Mouse (Mus musculus): ENCODE data around the gene Ppox. TPM values are rescaled to one million over a fixed set of nuclear protein-coding genes. Genes with fewer than 3 reads are reported as not detected.
A peak's percentile ranks its signal among the peaks of the same experiment; 100 is the strongest.

The Ppox gene
- polyA plus RNA-seq, 1 experiment from 2014 or later: 8.6 TPM

DNA sequence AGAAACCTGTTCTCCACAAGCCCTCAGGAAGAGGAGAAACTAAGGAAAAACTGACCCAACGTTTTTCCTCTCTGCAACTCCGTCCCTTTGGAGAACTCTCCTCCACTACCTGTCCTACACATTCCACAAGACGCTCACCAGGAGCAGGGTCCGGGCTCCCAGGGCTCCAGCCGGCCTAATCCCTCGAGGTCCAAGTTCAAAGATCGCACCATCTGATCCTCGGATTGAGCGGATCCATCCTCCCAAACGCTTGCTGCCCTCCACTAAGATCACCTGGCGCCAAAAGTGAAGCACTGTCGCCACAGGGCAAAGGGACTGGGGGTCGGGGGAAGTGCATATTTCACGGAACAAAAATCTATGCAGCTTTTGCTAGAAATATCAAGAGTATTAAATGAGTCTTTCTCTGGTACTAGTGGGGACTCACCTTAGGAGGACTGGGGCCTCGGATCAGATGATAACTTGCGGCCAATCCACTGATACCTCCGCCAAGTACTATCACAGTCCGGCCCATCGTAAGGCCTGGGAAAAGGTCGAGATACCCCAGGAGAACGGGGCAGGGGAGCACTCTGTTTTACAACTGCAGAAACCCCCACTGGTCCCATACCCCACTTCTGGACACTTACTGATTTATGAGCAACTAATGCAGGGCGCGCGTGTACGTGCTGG, 603 bp downstream of the Ppox start:
- H3K36me3 ChIP-seq (ENCODE audit: inconsistent target): peaks cover 30% of the 10 kb centered on the region
- H3K79me2 ChIP-seq (ENCODE audit: inconsistent target): peaks cover 15% of the 10 kb centered on the region; the same call in 1 of the 2 replicates
- H3K4me3 ChIP-seq (ENCODE audit: inconsistent target): peak overlapping the region; percentile 69
- H3K27ac ChIP-seq: peak overlapping the region; percentile 81
- 8% methylated on average over 25 of the region's 25 CpGs for WGBS (ENCODE audit: missing documents)

DNA sequence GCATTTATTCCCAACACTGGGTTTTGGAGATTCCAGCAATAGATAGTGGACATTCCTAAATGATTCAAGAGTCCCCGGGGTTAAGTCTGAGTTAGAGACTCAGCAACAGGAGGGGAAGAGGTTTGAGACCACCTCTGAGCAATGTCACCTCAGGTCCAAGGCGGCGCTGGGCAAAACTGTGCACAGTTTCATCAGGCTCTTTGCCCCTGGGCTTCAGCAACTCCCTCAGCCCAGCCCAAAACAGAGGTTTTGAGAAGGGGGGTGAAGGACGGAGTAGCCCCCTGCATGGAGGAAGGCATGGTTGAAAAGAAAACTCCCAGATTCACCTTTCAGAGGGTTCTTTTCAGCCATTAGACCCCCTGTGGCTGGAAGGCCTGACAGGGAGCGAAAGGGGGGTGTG, 1.3 kb downstream of the Ppox start:
- WGBS (ENCODE audit: missing documents): 84% methylated on average over 5 of the region's 5 CpGs

DNA sequence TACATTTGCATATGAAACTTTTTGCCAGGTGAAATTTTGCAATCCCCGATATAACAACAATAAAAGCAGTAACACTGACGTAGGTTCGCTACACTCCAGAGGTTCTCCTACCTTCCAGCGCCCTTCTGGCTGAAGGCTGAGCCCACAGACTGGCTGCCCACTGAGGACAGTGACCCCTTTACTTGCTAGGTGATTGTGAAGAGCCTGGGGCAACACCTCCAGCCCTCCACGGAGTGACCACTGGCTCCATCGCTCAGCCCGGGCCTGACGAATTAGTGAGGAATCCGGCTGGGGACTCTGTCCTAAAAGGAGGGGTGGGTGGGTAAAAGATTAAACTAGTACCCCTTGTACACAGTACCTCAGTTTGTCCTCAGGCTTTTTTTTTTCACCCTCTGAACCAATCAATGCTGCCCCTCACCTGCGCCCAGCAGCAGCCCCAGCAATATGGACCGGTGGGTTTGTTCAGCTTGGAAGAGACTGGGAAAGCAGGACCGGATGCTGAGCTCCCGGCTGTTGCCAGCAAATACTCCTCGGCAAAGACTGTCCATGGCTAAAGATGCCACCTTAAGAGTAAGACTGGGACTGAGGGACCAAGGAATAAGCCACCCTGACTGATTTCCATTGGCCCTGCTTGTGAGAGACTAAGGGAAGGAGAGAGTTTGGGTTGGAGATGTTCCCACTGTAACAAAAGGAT, 1.8 kb downstream of the Ppox start:
- Histone ChIP-seq H3K4me3 (ENCODE audit: inconsistent target) (no peak overlapping the region), H3K27ac (no peak overlapping the region), H3K36me3 (ENCODE audit: inconsistent target) (peaks cover 43% of the 10 kb centered on the region), H3K79me2 (ENCODE audit: inconsistent target) (peaks cover 15% of the 10 kb centered on the region; the same call in 1 of the 2 replicates)
- 99% methylated on average over 14 of the region's 14 CpGs for WGBS (ENCODE audit: missing documents)

More for the DNA sequence above, 1.3 kb downstream of the Ppox start:
- Histone ChIP-seq H3K4me3 (ENCODE audit: inconsistent target) (peak overlapping the region; percentile 69; the same call in 1 of the 2 replicates), H3K27ac (no peak overlapping the region), H3K36me3 (ENCODE audit: inconsistent target) (peaks cover 37% of the 10 kb centered on the region), H3K79me2 (ENCODE audit: inconsistent target) (peaks cover 15% of the 10 kb centered on the region; the same call in 1 of the 2 replicates)

DNA sequence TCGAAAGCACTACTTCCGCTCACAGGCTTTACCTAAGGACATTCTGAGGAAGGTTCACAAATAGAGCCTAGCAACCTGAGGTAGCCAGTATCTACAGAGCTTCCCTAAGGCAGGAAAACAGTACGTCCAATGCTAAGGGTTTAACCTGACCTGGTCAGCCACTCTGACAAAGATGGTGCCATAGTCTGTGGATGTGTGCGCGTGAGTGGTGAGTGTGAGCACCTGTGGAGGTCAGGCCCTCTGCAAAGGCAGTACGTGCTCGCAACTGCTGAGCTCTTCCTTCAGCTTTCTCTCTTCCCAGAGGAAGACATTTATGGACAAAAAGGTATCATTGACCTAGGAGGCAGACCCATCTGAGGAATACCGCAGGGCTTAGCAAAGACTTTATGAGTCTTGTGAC, 2.5 kb downstream of the Ppox start:
- Histone ChIP-seq H3K36me3 (ENCODE audit: inconsistent target) (peaks cover 50% of the 10 kb centered on the region), H3K27ac (no peak overlapping the region), H3K4me3 (ENCODE audit: inconsistent target) (no peak overlapping the region), H3K79me2 (ENCODE audit: inconsistent target) (peaks cover 15% of the 10 kb centered on the region; the same call in 1 of the 2 replicates)
- 96% methylated on average over 8 of the region's 8 CpGs for WGBS (ENCODE audit: missing documents)

- Histone ChIP-seq H3K36me3 (ENCODE audit: inconsistent target) (peaks cover 50% of the 10 kb centered on the region), H3K4me3 (ENCODE audit: inconsistent target) (no peak overlapping the region), H3K27ac (no peak overlapping the region), H3K79me2 (ENCODE audit: inconsistent target) (peaks cover 20% of the 10 kb centered on the region; the same call in 1 of the 2 replicates)
- 95% methylated on average over 10 of the region's 10 CpGs for WGBS (ENCODE audit: missing documents)
Measured at GRCm38 (mm10) chr1:171277736-171278135, 3.2 kb downstream of the Ppox start.

DNA sequence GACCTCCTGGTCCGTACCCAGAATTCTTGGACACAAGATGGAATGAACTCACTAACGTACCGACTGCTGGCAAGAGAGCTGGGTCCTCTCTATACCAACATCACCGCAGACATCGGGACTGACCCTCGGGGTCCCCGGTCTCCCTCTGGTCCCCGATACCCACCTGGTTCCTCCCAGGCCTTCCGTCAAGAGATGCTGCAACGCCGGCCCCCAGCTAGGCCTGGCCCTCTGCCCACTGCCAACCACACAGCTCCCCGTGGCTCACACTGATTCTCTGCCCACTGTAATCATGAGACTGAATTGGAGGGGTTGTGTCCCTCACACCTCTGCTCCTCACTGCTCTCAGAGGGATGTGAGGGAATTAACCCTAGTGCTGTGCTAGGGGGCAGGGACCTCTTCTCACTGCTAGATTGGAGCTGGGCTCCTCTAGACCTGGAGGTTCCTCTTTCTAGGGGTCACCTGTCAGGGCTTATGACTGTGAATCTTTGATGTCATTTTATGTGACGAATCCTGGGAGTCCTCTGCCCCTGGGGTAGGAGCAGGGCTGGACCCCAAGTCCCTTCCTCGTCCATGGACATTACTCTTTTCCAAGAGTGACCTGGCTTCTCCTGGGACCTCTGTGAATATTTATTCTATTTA, 4.8 kb downstream of the Ppox start:
- H3K79me2 ChIP-seq (ENCODE audit: inconsistent target): peaks cover 19% of the 10 kb centered on the region; the same call in 1 of the 2 replicates
- H3K27ac ChIP-seq: no peak overlapping the region
- no peak overlapping the region for H3K4me3 ChIP-seq (ENCODE audit: inconsistent target)
- WGBS (ENCODE audit: missing documents): 92% methylated on average over 14 of the region's 14 CpGs
- H3K36me3 ChIP-seq (ENCODE audit: inconsistent target): peaks cover 50% of the 10 kb centered on the region

GRCm38 (mm10) chr1:171275144-171275734, 5.7 kb downstream of the Ppox start:
- Histone ChIP-seq H3K27ac (no peak overlapping the region), H3K4me3 (ENCODE audit: inconsistent target) (no peak overlapping the region), H3K36me3 (ENCODE audit: inconsistent target) (peaks cover 50% of the 10 kb centered on the region), H3K79me2 (ENCODE audit: inconsistent target) (peaks cover 25% of the 10 kb centered on the region)
- WGBS (ENCODE audit: missing documents): 94% methylated on average over 11 of the region's 11 CpGs

DNA sequence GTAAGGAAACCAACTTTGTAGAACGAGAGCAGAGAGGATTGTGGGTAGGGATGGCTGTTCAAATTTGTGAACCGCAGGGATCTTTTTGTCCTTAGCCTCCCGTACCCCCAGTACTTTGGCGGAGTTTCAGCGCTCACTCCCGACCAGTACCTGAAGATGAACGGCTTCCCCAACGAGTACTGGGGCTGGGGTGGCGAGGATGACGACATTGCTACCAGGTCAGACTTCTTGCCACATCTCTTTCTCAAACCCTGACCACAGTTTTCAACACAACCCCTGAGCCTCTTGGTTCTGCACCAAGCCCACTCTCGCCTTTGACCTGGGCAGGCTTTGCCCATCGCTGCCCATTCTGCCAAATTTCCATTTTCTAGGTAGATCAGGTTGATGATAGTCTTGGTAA, 6.8 kb downstream of the Ppox start:
- Histone ChIP-seq H3K36me3 (ENCODE audit: inconsistent target) (peaks cover 48% of the 10 kb centered on the region), H3K79me2 (ENCODE audit: inconsistent target) (peaks cover 20% of the 10 kb centered on the region), H3K27ac (no peak overlapping the region), H3K4me3 (ENCODE audit: inconsistent target) (no peak overlapping the region)
- WGBS (ENCODE audit: missing documents): 72% methylated on average over 12 of the region's 12 CpGs

DNA sequence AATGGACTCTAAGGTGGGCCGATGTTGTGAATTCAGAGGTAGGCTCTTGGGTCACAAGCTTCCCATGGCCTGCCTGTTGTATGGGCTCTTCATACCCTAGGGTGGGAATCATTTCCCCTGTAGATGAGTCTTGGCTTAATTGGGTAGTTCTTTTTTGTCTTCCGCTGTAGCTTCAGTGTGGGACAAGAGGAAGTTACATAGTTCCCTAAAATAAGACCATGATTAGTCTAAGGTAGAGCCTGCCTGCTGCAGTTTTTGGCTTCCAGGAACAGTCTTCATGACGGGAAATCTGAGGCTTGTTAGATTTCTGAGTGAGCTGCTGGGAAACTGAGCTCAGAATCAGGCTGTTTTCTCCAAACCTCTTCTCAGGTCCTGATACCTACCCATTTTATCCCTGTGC, 8.9 kb downstream of the Ppox start:
- 25% methylated on average over 3 of the region's 3 CpGs for WGBS (ENCODE audit: missing documents)
- peak overlapping the region; percentile 53 for H3K27ac ChIP-seq
- peaks cover 20% of the 10 kb centered on the region for H3K79me2 ChIP-seq (ENCODE audit: inconsistent target)
- H3K4me3 ChIP-seq (ENCODE audit: inconsistent target): no peak overlapping the region
- H3K36me3 ChIP-seq (ENCODE audit: inconsistent target): peaks cover 35% of the 10 kb centered on the region

- Histone ChIP-seq H3K27ac (peak overlapping the region; percentile 53), H3K79me2 (ENCODE audit: inconsistent target) (peaks cover 20% of the 10 kb centered on the region), H3K36me3 (ENCODE audit: inconsistent target) (peaks cover 30% of the 10 kb centered on the region), H3K4me3 (ENCODE audit: inconsistent target) (no peak overlapping the region)
- 70% methylated on average over 9 of the region's 10 CpGs for WGBS (ENCODE audit: missing documents)
Measured at GRCm38 (mm10) chr1:171271622-171272021, 9.4 kb downstream of the Ppox start.

DNA sequence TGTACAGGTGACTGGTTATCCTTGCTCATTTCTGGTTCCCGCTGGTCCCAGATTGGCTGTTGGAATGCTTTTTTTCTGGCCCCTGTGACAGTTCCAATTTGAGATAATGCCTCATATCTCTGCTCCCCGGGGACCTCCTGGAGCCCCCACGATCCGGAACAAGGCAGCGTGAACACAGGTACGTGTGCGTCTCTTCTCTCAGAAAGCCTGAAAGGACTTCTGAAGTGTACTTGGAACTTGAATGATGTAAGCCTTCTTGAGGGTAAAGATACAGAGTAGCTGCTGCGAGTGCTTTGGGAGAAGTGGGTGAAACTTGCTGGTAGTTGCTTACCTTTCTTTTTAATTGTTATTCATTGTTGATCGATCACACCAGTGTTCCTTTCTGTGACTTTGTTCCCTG, 9.8 kb downstream of the Ppox start:
- Histone ChIP-seq H3K4me3 (ENCODE audit: inconsistent target) (peak overlapping the region; percentile 99), H3K36me3 (ENCODE audit: inconsistent target) (peaks cover 26% of the 10 kb centered on the region), H3K79me2 (ENCODE audit: inconsistent target) (peaks cover 20% of the 10 kb centered on the region), H3K27ac (0 out of 2 replicates have a peak overlapping the region, but pooled peaks have one; percentile 53)
- WGBS (ENCODE audit: missing documents): 72% methylated on average over 8 of the region's 9 CpGs

GRCm38 (mm10) chr1:171270573-171270900, 10.4 kb downstream of the Ppox start:
- H3K4me3 ChIP-seq (ENCODE audit: inconsistent target): peak overlapping the region; percentile 99
- peaks cover 20% of the 10 kb centered on the region for H3K79me2 ChIP-seq (ENCODE audit: inconsistent target)
- H3K27ac ChIP-seq: peak overlapping the region; percentile 48
- H3K36me3 ChIP-seq (ENCODE audit: inconsistent target): peaks cover 21% of the 10 kb centered on the region
- 1% methylated on average over 19 of the region's 19 CpGs for WGBS (ENCODE audit: missing documents)

GRCm38 (mm10) chr1:171269848-171270572, 11.0 kb downstream of the Ppox start, which contains the start of gene B4galt3:
Gene B4galt3, plus strand, starts transcription at chr1:171270328.
- 6% methylated on average over 36 of the region's 36 CpGs for WGBS (ENCODE audit: missing documents)
- Histone ChIP-seq H3K27ac (peak within 1 kb of the TSS; percentile 48), H3K36me3 (ENCODE audit: inconsistent target) (peaks cover 16% of the 10 kb centered on the region; the same call in 1 of the 2 replicates), H3K4me3 (ENCODE audit: inconsistent target) (peak within 1 kb of the TSS; percentile 99), H3K79me2 (ENCODE audit: inconsistent target) (peaks cover 20% of the 10 kb centered on the region)

DNA sequence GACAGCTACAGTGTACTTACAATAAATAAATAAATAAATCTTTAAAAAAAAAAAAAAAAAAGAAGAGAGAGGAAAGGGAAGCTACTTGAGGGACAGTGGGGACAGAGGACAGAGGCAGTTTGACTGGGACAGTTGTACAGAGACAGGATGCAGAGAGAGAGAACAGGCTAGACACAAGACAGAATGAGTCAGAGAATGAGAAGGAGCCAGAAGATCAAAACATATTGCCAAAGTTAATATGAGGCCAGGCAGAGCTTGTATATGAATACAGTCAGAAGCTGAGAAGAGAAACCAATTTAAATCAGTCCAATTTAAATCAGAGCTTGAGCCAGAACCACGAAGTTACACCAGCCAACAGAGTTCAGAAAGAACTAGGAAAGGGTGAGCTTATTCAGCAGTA, 12.6 kb downstream of the Ppox start:
- WGBS (ENCODE audit: missing documents): 40% methylated on average over 1 of the region's 1 CpGs
- peaks cover 20% of the 10 kb centered on the region for H3K79me2 ChIP-seq (ENCODE audit: inconsistent target)
- no peak overlapping the region for H3K4me3 ChIP-seq (ENCODE audit: inconsistent target)
- no peaks in the 10 kb centered on the region; the same call in 1 of the 2 replicates for H3K36me3 ChIP-seq (ENCODE audit: inconsistent target)
- 0 out of 2 replicates have a peak overlapping the region, but pooled peaks have one; percentile 3 for H3K27ac ChIP-seq
